8 mouse cellular contexts compared by ENCODE assay signal in the genomic region with DNA sequence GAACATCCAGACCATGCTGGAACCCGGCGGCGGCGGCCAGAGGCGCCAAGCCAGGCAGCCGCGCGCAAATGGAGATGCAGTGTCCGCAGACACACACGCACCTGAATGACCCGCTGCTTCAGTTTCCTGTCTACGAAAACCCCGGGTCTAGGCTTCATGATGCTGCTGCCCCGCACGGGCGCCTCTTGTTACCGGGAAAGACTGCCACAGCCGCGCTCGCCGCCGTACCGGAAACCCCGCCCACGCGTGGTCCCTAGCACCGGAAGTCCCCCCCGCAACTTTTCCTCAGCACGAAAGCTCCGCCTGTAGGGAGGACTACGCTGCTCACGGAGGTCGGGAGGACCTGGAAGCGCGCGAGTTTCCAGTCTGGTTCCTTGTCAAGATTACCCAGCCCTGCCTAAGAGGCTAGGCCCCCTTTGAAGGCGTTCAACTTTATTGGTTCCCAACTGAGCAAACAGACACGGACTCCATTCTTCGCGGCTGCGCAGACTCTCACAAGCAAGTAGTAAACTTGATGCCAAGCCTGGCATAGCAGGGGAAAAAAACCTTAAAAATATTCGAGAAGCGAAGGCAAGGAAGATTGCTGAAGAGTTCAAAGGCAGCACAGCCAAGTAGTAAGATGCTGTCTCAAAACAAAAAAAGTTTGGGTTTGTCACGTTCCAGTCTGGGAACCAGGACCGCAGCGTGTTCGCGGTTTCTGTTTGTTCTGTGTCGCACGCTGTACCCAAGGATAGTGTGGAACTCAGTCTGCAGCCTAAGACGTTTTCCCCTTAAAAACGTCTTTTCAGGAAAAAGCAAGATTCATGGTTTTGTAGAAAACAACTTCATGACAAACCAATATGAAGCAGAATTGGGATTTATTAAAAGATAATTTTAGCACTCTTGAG. TPM values are rescaled to one million over a fixed set of nuclear protein-coding genes. Genes with fewer than 3 reads are reported as not detected.
DNase-seq lines count a peak whose midpoint lies in the region; ATAC-seq and TF ChIP-seq lines count a peak whose summit lies in the region.

Gene Nvl, minus strand, starts transcription at position 255 of the 887 bp plus-strand sequence.
Gene Cnih4, plus strand, starts transcription at position 744 of the 887 bp plus-strand sequence.

- peak within 1 kb of the TSS; percentile 89 for H3K27ac ChIP-seq in forebrain, embryonic 16.5 days (ENCODE audit: low read length)
- peak within 1 kb of the TSS; percentile 87 for H3K27ac ChIP-seq in layer of hippocampus, adult 2 months
- peak within 1 kb of the TSS; percentile 78 for H3K27ac ChIP-seq in lung, embryonic 14.5 days (ENCODE audit: low read depth)
- H3K27ac ChIP-seq in olfactory bulb, adult 2 months (ENCODE audit: insufficient read depth, low read depth, low read length): 0 out of 2 replicates have a peak within 1 kb of the TSS, but pooled peaks have one; percentile 34
- peak within 1 kb of the TSS; percentile 78 for H3K27ac ChIP-seq in thymus, adult 2 months (ENCODE audit: control insufficient read depth, insufficient read depth, low read length)

- H3K4me3 ChIP-seq in G1E (ENCODE audit: low read depth, low read length): peak within 1 kb of the TSS; percentile 81
- H3K4me3 ChIP-seq in forebrain, embryonic 16.5 days (replicated peaks; ENCODE audit: low read length): peak within 1 kb of the TSS; percentile 70
- H3K4me3 ChIP-seq in layer of hippocampus, adult 2 months: peak within 1 kb of the TSS; percentile 88
- H3K4me3 ChIP-seq in lung, embryonic 14.5 days (ENCODE audit: low read depth, low read length): peak within 1 kb of the TSS; percentile 79
- H3K4me3 ChIP-seq in olfactory bulb, adult 2 months (ENCODE audit: insufficient read depth, low read depth, low read length): peak within 1 kb of the TSS; percentile 90
- peak within 1 kb of the TSS; percentile 73 for H3K4me3 ChIP-seq in thymus, adult 2 months (ENCODE audit: control insufficient read depth, insufficient read depth, low read length)

- peak; percentile 88 for ATAC-seq in G1E (ENCODE audit: extremely low read depth, insufficient number of reproducible peaks, low FRiP score, poor library complexity, severe bottlenecking)
- ATAC-seq in forebrain, embryonic 16.5 days: peak; percentile 100
- ATAC-seq in lung, embryonic 14.5 days (ENCODE audit: insufficient read depth): peak; percentile 100

- TF ChIP-seq POLR2A in olfactory bulb, adult 2 months (IDR thresholded peaks at IDR 0.05; ENCODE audit: insufficient read depth, low read depth, low read length): peak; percentile 41; the same call in 1 of the 2 replicates
- TF ChIP-seq POLR2A in thymus, adult 2 months (IDR thresholded peaks at IDR 0.05; ENCODE audit: control insufficient read depth, extremely low read depth, insufficient read depth, low read length, poor library complexity): 0 out of 2 replicates have a peak, but pooled peaks have one; percentile 28

- WGBS in forebrain, embryonic 16.5 days: under 1% methylated on average over 52 of the region's 52 CpGs
- under 1% methylated on average over 52 of the region's 52 CpGs for WGBS in lung, embryonic 14.5 days
- WGBS in olfactory bulb, adult 2 months: under 1% methylated on average over 52 of the region's 52 CpGs
- WGBS in thymus, adult 2 months: under 1% methylated on average over 52 of the region's 52 CpGs

- no peak for TF ChIP-seq CTCF in G1E (IDR thresholded peaks at IDR 0.05; ENCODE audit: low read depth, low read length)
- no peak; the same call in 1 of the 2 replicates for TF ChIP-seq CTCF in layer of hippocampus, adult 2 months (conservative IDR thresholded peaks at IDR 0.05)
- TF ChIP-seq CTCF in lung, embryonic 14.5 days (IDR thresholded peaks at IDR 0.05; ENCODE audit: low read depth): no peak
- no peak for TF ChIP-seq CTCF in olfactory bulb, adult 2 months (IDR thresholded peaks at IDR 0.05; ENCODE audit: insufficient read depth, low read depth, low read length)
- no peak for TF ChIP-seq CTCF in thymus, adult 2 months (IDR thresholded peaks at IDR 0.05; ENCODE audit: borderline replicate concordance, control insufficient read depth, extremely low read depth, insufficient read depth, low read length, poor library complexity)

- H3K36me3 ChIP-seq in G1E (replicated peaks): peaks cover 34% of the 10 kb centered on the region
- no peaks in the 10 kb centered on the region; the same call in 1 of the 2 replicates for H3K36me3 ChIP-seq in forebrain, embryonic 16.5 days (ENCODE audit: control insufficient read depth, insufficient read depth)
- H3K36me3 ChIP-seq in lung, embryonic 14.5 days (ENCODE audit: insufficient read depth): peaks cover 25% of the 10 kb centered on the region
- peaks cover 6% of the 10 kb centered on the region; the same call in 1 of the 2 replicates for H3K36me3 ChIP-seq in thymus, adult 2 months (ENCODE audit: control insufficient read depth, insufficient read depth, low read length)

- no peaks in the 10 kb centered on the region for H3K27me3 ChIP-seq in G1E (ENCODE audit: insufficient read depth, low read length)
- no peaks in the 10 kb centered on the region for H3K27me3 ChIP-seq in forebrain, embryonic 16.5 days (replicated peaks; ENCODE audit: control insufficient read depth, insufficient read depth, low read length)
- no peaks in the 10 kb centered on the region for H3K27me3 ChIP-seq in lung, embryonic 14.5 days (ENCODE audit: insufficient read depth, low read length)
- no peaks in the 10 kb centered on the region for H3K27me3 ChIP-seq in thymus, adult 2 months (ENCODE audit: control insufficient read depth, insufficient read depth, low read length)

- peak; percentile 85 for DNase-seq in G1E (ENCODE audit: low spot score)
- peak; percentile 88 to 94 for DNase-seq in cerebellum, adult 18-20 months
- DNase-seq in heart, postnatal 36 days: peak; percentile 93 to 96
- DNase-seq in layer of hippocampus, adult 2 months (ENCODE audit: low spot score in 2 of 2): peak; percentile 94
- DNase-seq in lung, embryonic 14.5 days: peak; percentile 98
- DNase-seq in thymus, adult 2 months: peak; percentile 91

- H3K9me3 ChIP-seq in G1E (replicated peaks): no peaks in the 10 kb centered on the region
- H3K9me3 ChIP-seq in forebrain, embryonic 16.5 days (ENCODE audit: control insufficient read depth, low read length): no peaks in the 10 kb centered on the region
- no peaks in the 10 kb centered on the region for H3K9me3 ChIP-seq in lung, embryonic 14.5 days (ENCODE audit: low read depth, low read length)

- peak within 1 kb of the TSS; percentile 73 for H3K9ac ChIP-seq in forebrain, embryonic 16.5 days (replicated peaks; ENCODE audit: low read depth, low read length)
- peak within 1 kb of the TSS; percentile 59 for H3K9ac ChIP-seq in lung, embryonic 14.5 days

- H3K4me1 ChIP-seq in G1E (ENCODE audit: insufficient read depth, low read depth, low read length): peaks cover 34% of the 10 kb centered on the region
- H3K4me1 ChIP-seq in forebrain, embryonic 16.5 days (replicated peaks; ENCODE audit: control insufficient read depth, insufficient read depth, low read length): peaks cover 17% of the 10 kb centered on the region
- H3K4me1 ChIP-seq in lung, embryonic 14.5 days (ENCODE audit: insufficient read depth): peaks cover 11% of the 10 kb centered on the region
- peaks cover 7% of the 10 kb centered on the region; the same call in 1 of the 2 replicates for H3K4me1 ChIP-seq in olfactory bulb, adult 2 months (ENCODE audit: control insufficient read depth, insufficient read depth, low read length)
- H3K4me1 ChIP-seq in thymus, adult 2 months (replicated peaks; ENCODE audit: control insufficient read depth, insufficient read depth, low read length): peaks cover 5% of the 10 kb centered on the region

- intact Hi-C loops in heart, postnatal 36 days (cut with DNase I): loop anchor here (2.0 kb wide), 1 partner anchor 89 kb away; no protein-coding TSS in a partner anchor

- peak within 1 kb of the TSS; percentile 80 for H3K4me2 ChIP-seq in forebrain, embryonic 16.5 days (ENCODE audit: low read length)
- peak within 1 kb of the TSS; percentile 76 for H3K4me2 ChIP-seq in lung, embryonic 14.5 days

RNA-seq across cellular contexts. Expression of gene Nvl, which starts in this region (rescaled TPM):
- total RNA-seq in G1E (2014; fragmentation: Nextera tagmentation): 104 and 111 TPM in 2 replicates
- 41.0 and 48.0 TPM in 2 replicates for total RNA-seq in G1E (2017)
- 3.1 and 3.3 TPM in 2 replicates for polyA plus RNA-seq in G1E (2012)
- polyA plus RNA-seq in forebrain, embryonic 16.5 days (2015; fragmentation: Nextera tagmentation; extraction: Ambion mirVana): 43.1 and 51.4 TPM in 2 replicates
- total RNA-seq in heart, postnatal 36 days (2021): 1 to 10 TPM; 8.2 to 8.4 TPM
- total RNA-seq in layer of hippocampus, adult 2 months (2021): 10 to 100 TPM; 34.4 to 34.7 TPM
- polyA plus RNA-seq in lung, embryonic 14.5 days (2014; fragmentation: Nextera tagmentation; extraction: Ambion mirVana): 40.0 and 44.2 TPM in 2 replicates
- polyA plus RNA-seq in olfactory bulb, adult 2 months (2012; ENCODE audit: insufficient read depth, insufficient read length, low replicate concordance, missing spikeins): 167 TPM in 1 of 2 replicates, not detected in the other
- 21.7 and 24.5 TPM in 2 replicates for polyA plus RNA-seq in thymus, adult 2 months (2012; rRNA removed)

RNA-seq across cellular contexts. Expression of gene Cnih4, which starts in this region (rescaled TPM):
- total RNA-seq in G1E (2014; fragmentation: Nextera tagmentation) (51.6 and 56.2 TPM in 2 replicates), G1E (2017) (41.8 and 55.8 TPM in 2 replicates)
- 5.4 and 5.9 TPM in 2 replicates for polyA plus RNA-seq in G1E (2012)
- polyA plus RNA-seq in forebrain, embryonic 16.5 days (2015; fragmentation: Nextera tagmentation; extraction: Ambion mirVana): 70.0 and 78.4 TPM in 2 replicates
- total RNA-seq in heart, postnatal 36 days (2021): 10 to 100 TPM; 40.7 to 42.7 TPM
- 10 to 100 TPM; 23.3 to 27.7 TPM for total RNA-seq in layer of hippocampus, adult 2 months (2021)
- 103 and 105 TPM in 2 replicates for polyA plus RNA-seq in lung, embryonic 14.5 days (2014; fragmentation: Nextera tagmentation; extraction: Ambion mirVana)
- polyA plus RNA-seq in olfactory bulb, adult 2 months (2012; ENCODE audit: insufficient read depth, insufficient read length, low replicate concordance, missing spikeins): not detected in 2 replicates
- 12.6 and 17.1 TPM in 2 replicates for polyA plus RNA-seq in thymus, adult 2 months (2012; rRNA removed)

Comparison
In these comparisons a context has a peak if more than half of its experiments do, and no peak if none do; other contexts are left out.
1. Peak in every context shown above with its lines: DNase-seq, ATAC-seq, H3K4me3 ChIP-seq and H3K27ac ChIP-seq.
2. H3K27ac ChIP-seq: peak in every context shown above with its lines; median percentile 89 in forebrain, embryonic 16.5 days; 87 in layer of hippocampus, adult 2 months; 78 in lung, embryonic 14.5 days; 78 in thymus, adult 2 months; 34 in olfactory bulb, adult 2 months.